Mouse (Mus musculus) layer of hippocampus, adult 18-20 months (tissue): ENCODE measurements around the gene Pus1. TPM values are rescaled to one million over a fixed set of nuclear protein-coding genes. Genes with fewer than 3 reads are reported as not detected.

Experiments
- total RNA-seq, 2 experiments: library from RNA; stranded (reverse); gene quantifications; 2 replicates each; pipeline ENCODE4 v1.2.3; 2021

Gene Pus1
- total RNA-seq, 2 experiments from 2014 or later: 19.4 to 20.1 TPM

Other genes starting within 250 kb of the Pus1 start
- gene Galnt9, start 236.3 kb downstream of the Pus1 start, total RNA-seq: 100 to 1,000 TPM; 117 to 131 TPM
- gene Noc4l, start 127.2 kb downstream of the Pus1 start, total RNA-seq: 10 to 100 TPM; 22.5 to 26.1 TPM
- gene Ddx51, start 127.2 kb downstream of the Pus1 start, total RNA-seq: 10 to 100 TPM; 28.4 to 28.9 TPM
- 100 to 1,000 TPM; 108 to 114 TPM for gene Ep400, start 9.9 kb downstream of the Pus1 start, total RNA-seq
- 10 to 100 TPM; 62.4 to 70.3 TPM for gene Ulk1, start 29.4 kb upstream of the Pus1 start, total RNA-seq
- 10 to 100 TPM; 12.3 to 13.3 TPM for gene Hscb, start 59.1 kb upstream of the Pus1 start, total RNA-seq
- 1 to 10 TPM; 1.6 to 2.9 TPM for gene Chek2, start 59.3 kb upstream of the Pus1 start, total RNA-seq
- 1 to 10 TPM; 7.6 to 7.8 TPM for gene Ttc28, start 99.1 kb upstream of the Pus1 start, total RNA-seq